Mouse (Mus musculus): Measurements from ENCODE around the gene Akr1d1.

Gene Akr1d1

GRCm38 (mm10) chr6:37567363-37567762 lies 37.4 kb downstream of the Akr1d1 start:
- DNase-seq = no peak

DNA sequence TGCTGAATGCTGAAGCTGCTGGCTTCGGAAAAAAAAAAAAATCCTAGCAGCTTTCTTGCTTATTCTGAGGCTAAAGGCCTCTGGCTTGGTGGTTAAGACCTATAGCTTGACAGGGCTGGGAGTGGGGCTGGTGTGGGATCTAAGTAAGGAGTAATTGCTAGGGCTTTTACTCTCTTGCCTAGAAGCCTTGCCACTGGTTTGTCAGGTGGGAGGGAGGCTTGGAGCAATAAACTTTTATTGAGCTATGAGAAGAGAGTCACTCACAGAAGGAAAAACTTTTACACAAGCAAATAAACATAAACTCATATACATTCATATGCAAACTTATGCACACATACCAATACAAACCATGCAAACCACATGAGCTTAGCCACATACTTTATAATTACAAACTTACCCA lies 42.0 kb downstream of the Akr1d1 start:
- no peak for DNase-seq

DNA sequence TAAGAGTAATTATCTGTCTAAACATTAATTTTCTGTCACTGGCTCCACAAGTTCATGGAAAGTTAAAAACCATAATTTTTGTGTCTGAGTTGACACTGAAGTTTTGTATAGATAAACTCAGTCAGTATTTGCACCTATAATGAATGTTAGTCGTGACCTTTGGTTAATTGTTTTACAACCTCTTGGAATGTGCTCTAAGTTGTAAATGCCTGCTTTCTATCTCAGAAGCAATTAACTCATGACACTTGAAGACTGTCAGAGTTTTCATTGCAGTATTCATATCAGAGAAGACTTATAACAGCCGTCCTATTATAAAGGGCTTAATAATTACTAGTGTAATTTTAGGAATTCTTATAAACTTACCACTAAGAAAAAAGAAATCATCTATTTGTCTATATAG lies 43.0 kb downstream of the Akr1d1 start:
- DNase-seq = no peak

- DNase-seq = no peak
These were observed 50.5 kb downstream of the Akr1d1 start for GRCm38 (mm10) chr6:37580476-37580875.

DNA sequence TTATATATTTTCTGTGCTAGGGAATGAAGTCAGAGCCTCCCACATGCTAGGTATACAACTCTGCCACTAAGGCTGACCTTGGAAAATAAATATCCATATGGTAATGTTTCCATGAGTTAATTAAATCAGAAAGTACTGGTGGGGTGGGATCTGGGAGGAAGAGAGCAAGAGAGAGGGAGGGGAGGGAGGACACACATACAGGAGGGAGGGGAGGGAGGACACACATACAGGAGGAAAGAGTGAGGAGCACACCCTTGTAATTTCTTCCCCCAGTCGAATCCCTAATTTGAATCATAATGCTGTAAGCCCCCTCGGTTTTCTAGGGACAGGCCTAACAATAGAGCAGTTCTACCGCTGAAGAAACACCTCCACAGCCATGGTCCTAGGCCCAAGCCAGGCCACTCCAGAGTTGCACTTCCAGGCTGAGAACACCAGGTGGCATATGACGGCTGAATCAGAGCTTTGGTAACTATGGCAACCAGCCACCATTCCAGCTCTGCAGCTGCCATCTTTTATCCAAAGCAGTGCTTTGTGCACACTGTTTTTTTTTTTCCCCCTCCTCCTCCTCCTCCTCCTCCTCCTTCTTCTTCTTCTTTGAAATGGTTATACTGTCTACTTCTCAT lies 59.5 kb downstream of the Akr1d1 start:
- DNase-seq = peak; percentile 91 to 94

GRCm38 (mm10) chr6:37590800-37591199 lies 60.8 kb downstream of the Akr1d1 start:
- DNase-seq = no peak

DNA sequence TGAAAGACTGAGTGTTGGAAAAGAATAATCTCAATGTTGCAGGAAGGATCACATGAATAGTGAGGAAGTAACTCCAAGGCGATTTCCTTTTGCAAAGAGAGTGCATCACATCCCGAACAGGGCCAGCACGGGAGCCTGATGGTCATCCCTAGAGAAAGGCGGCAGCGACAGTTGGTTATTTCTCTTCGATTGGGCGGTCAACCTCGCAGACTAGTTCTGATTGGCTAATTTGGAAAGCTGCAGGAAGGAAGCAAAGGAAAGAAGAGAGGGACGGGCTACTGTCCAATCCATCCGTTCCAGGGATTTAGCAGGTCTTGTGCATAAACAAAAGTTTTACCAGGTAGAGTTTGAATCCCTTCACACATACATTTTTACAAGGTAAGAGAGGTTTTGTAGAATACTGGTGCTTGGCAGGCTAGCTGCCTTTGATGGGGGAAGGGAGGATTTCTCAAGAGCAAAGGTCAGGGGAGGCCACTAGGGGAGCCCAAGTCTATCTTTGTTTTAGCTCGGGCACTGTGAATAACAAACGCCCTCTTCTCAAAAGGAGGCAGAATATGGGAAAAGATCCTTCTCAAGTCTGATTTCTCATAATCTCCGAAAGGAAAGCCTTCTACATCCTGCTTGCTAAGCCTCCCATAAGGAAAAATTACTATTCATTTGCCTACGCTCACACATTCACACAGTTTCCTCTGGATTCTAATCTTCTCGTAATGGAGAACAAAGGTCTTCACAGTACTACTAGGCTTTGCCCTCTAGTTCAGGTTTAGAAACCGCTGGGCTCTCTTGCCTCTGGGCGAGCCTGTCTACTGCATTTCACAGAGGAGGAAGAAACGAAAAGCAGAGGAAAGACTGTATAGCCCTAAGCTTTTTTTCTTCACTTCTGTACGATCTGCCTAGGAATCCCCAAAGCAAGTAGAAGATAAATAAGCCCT lies 62.4 kb downstream of the Akr1d1 start:
- peak; percentile 81 to 87 for DNase-seq

- DNase-seq = no peak
These were observed 63.0 kb downstream of the Akr1d1 start for GRCm38 (mm10) chr6:37593033-37593374.

- no peak for DNase-seq
These were observed 63.6 kb downstream of the Akr1d1 start for GRCm38 (mm10) chr6:37593551-37594089.

GRCm38 (mm10) chr6:37597088-37597487 lies 67.1 kb downstream of the Akr1d1 start:
- no peak for DNase-seq

DNA sequence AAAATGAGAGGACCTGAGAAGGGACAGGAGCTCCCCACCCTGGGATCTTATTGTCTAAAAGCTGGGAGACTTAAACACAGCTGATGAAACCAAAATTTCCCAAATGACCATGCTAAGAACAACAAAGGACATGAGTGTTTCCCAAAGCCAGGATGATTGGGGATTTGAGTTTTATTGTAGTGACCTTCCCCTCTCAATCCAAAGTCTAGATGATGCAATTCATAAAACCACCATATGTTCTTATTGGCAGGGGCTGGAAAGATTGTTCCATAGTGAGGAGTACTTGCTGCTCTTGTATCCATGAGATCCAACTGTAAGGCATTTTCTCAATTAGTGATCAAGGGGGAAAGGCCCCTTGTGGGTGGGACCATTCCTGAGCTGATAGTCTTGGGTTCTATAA lies 68.1 kb downstream of the Akr1d1 start:
- DNase-seq = no peak

DNA sequence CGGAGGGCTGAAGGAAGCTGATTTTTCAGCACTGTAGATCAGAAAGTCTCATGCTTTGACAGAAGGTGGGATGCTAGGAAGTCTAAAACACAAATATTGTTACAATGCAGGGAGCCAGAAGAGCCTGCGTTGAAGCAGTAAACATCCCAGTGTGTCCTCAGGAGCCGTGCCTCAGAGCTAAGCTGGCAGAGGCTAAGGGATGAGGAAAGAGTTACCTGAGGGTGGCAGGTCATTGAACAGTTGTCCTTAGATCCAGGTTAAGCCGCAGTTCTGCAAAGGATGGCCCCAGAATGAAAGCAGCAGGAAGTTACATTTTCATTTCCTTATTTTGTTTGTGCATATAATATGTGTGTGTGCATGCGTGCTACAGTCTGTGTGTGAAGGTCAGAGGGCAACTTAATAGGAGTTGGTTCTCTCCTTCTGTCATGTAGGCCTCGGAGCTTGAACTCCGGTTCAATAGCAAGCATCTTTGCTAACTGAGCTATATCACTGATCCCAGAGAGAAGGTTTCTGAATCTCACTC lies 71.1 kb downstream of the Akr1d1 start:
- DNase-seq = no peak

DNA sequence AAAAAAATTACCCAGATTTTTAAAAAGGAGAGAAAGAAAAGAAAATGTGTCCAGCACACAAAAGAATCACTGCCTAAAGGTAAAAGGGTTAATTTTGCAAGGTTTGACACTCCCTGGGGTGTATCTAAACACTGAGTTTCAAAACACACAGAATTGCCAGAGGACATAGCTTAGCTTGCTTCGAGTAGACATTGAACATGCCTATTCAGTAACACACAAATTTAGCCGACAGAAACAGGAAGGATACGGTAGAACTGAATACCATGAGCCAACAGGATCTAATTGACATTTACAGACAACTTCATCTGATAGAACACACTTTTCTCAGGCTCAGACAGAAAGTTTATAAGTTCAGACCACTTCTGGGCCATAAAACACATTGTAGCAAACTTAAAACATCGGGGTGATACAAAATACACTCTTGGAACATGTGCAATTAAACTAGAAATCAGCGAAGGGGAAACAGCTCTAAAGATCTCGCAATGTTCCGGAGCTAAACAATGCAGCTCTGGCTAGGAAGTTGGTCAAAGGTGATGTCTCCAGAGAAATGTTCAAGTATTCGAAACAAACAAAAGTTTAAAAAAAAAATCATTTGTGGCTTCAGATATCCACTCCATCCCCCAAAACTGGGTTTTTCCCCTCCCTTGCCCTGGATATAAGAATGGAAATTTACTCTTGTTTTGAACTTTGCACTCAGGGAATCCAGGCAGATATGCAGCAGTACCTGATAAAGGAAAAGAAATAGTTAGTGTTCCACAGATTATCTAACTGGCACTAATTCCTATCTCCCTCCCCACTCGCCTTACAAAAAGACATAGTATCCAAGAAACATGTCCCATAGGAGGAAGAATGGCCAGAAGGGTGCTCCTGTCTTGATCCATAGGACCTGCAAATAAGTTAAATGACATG lies 73.1 kb downstream of the Akr1d1 start:
- DNase-seq = no peak

GRCm38 (mm10) chr6:37604178-37604883 lies 74.4 kb downstream of the Akr1d1 start:
- no peak for DNase-seq

DNA sequence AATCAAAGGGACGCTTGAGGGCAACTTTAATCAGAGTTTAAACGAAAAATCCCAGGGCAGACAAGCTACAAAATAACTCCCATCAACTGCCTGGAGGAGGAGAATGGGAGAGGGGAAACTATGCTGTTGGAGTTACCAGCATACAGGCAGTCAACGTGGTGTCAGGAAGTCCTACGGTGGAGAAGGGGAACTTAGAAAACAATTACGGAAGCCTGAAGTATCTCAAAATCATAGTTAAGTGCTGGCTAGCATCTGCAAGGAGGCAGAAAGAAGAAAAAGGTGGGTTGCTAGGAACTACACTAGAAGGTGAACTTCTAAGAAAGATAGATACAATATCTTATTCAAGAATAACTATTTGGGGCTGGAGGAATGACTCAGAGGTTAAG lies 74.9 kb downstream of the Akr1d1 start:
- DNase-seq = no peak

DNA sequence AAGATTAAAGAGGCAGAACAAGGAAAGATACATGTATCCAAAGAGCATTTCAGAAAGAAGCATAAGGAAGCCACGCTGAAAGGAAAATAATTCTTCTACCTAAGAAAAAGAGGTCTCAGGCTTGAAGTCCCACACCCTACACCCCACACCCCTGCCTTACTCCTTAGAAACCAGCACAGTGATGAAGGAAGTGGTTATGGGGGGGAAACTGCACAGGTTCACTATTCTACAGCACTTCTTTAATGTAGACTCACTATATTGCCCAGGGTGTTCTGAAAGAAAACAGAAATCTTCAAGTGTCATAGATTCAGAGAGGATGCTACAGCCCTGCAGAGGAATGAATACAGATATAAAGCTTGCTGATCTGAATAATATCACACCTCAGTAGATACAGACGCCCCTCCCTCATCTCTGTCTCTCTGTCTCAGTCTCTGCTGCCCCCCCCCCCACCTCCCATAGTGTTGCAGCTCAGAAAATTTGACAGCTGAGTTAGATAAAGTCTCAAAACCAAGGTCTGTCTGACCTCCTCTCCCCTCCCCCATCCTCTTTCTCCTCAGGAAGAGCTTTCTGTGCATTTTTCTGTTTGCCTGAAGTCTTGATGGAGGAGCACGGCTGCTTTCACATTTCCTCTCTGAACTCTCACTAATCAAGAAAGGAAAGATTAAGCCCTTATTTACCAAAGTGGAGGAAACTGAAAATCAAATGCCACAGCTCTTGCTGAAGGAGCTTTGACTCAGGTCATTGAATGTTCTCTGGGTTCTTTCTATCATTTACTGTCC lies 77.7 kb downstream of the Akr1d1 start:
- DNase-seq = no peak

DNA sequence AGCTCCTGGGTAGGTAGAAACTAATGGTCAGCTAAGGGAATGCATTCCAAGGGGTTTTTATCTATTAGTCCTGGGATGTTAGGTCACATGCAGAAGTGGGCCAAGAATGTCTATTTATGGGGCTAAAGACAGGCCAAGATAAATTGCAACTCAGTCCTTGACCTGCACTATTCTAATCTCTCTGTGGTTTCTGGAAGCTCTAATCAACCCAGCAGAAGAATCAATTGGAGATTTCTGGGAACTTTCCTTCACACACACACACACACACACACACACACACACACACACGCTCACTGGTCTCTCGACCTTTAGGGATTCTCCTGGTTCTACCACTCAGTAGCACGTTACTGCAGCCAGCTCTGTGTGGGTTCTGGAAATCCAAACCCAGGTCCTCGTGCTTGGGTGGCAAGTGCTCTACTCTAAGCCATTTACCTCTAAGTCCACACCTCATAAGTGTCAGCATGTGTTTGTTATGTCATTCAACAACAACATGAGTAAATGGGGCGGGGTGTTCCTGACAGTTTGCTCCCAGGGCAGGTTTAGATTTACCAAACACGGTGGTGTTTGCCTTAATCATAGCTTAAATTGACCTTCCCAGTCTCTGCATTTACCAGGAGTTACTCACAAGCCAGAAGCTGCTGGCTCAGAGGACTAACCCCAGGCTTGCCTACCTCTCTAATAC lies 82.8 kb downstream of the Akr1d1 start:
- DNase-seq = no peak

DNA sequence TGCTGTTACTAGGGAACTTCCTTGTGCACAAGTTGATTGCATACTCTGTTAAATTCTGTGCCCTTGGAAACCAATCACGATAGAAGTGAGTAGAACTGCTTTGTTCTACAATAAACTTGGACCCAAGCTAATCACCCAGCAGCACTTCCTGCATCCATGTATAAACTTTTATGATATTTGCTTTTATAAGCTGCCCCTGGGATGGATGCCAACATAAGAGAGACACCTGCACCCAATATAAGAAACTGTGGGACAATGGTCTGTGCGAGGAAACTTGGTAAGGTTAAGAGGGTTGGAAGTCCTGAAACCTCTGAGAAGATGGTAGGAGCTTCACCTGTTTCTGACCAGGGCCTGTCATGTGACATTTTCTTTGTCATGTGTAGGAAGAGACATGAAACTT lies 85.5 kb downstream of the Akr1d1 start:
- no peak for DNase-seq

- DNase-seq = no peak
These were observed 86.2 kb downstream of the Akr1d1 start for GRCm38 (mm10) chr6:37616136-37616535.

DNA sequence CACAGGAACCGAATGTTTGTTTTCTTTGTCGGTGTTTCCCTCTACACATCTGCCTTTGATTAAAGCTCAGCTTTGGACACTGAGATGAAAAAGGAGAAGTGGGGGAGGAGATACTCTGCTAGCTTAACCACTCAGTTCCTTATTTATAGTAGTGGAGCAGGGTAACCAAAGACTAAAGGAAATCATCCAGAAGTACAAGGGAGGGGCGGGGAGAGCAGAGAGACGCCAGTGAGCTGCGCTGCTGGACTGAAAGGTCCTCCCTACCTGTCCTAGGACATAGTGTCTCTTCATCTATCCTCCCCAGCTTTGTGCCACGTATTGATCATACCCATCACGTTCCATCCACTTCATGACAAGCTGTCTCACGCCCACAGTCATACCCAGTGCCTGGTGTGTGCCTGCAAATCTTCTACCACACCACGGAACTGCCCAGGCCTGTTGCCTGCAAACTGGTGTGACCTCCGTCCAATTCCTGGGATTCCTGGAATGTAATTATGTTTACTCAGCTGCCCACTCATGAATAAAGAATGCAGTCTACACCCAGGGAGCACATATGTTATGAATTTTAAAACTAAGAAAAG lies 87.5 kb downstream of the Akr1d1 start:
- no peak for DNase-seq
